Mouse (Mus musculus): ENCODE measurements around the gene Tns1. TPM values are rescaled to one million over a fixed set of nuclear protein-coding genes. Genes with fewer than 3 reads are reported as not detected.

The Tns1 gene
- polyA plus RNA-seq, 1 experiment from 2014 or later = 11.3 TPM

DNA sequence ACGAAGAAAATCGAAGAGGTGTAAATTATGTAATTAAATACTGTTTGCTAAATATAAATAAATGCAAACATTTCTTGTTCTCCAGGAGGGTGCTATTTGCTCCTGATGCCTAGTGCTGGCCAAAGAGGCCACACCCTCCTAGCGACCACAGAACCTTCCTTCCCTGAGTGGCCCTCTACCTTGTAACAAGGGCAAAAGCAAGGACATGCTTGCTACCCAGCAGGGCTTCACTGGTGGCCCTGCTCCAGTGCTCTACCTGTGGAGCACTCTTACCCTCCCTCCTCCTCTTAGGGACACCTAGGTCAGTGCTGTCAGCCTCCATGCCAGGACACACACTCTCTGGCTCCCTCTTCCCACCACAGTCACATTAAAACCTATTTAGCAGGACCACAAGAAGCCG lies 166.8 kb downstream of the Tns1 start:
- H3K9me3 ChIP-seq (ENCODE audit: control insufficient read depth, low read length) = no peaks in the 10 kb centered on the region
- no peak overlapping the region for H3K4me2 ChIP-seq (ENCODE audit: low read depth, low read length)
- H3K27ac ChIP-seq (ENCODE audit: low read depth, low read length) = no peak overlapping the region
- ATAC-seq (ENCODE audit: low read depth) = no peak
- H3K36me3 ChIP-seq (ENCODE audit: control insufficient read depth, insufficient read depth, low read length) = no peaks in the 10 kb centered on the region
- peaks cover under 1% of the 10 kb centered on the region for H3K4me1 ChIP-seq (ENCODE audit: control insufficient read depth, insufficient read depth, low read length)
- no peak overlapping the region for H3K4me3 ChIP-seq (ENCODE audit: low read depth, low read length)
- no peaks in the 10 kb centered on the region for H3K27me3 ChIP-seq (ENCODE audit: control insufficient read depth, insufficient read depth, low read length)
- H3K9ac ChIP-seq (replicated peaks; ENCODE audit: low read depth, low read length) = no peak overlapping the region
- WGBS = 85% methylated on average over 4 of the region's 4 CpGs

DNA sequence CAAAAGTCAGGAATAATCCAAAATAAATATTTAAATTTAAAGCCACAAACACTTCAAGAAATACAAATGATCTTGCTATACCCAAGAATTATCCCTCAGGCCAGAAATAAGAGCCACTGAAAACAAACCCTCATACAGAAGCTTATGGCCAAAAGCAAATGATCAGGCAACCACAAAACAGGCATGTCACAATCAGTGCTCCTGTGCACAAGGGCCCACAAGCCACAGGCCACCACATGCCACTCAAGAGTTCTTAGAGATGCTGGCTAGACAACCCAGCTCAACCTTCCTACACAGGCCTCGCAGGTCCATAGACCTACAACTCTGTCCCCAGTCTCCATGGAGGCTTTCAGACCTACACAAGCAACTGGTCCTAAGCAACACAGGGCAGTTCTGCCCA lies 167.9 kb downstream of the Tns1 start:
- H3K4me1 ChIP-seq (ENCODE audit: control insufficient read depth, insufficient read depth, low read length) = no peaks in the 10 kb centered on the region; the same call in none of the 2 replicates
- no peak overlapping the region for H3K9ac ChIP-seq (replicated peaks; ENCODE audit: low read depth, low read length)
- no peaks in the 10 kb centered on the region for H3K27me3 ChIP-seq (ENCODE audit: control insufficient read depth, insufficient read depth, low read length)
- H3K4me2 ChIP-seq (ENCODE audit: low read depth, low read length) = no peak overlapping the region
- WGBS = 90% methylated on average over 1 of the region's 1 CpGs
- H3K4me3 ChIP-seq (ENCODE audit: low read depth, low read length) = no peak overlapping the region
- ATAC-seq (ENCODE audit: low read depth) = no peak
- no peaks in the 10 kb centered on the region for H3K9me3 ChIP-seq (ENCODE audit: control insufficient read depth, low read length)
- H3K27ac ChIP-seq (ENCODE audit: low read depth, low read length) = no peak overlapping the region
- no peaks in the 10 kb centered on the region for H3K36me3 ChIP-seq (ENCODE audit: control insufficient read depth, insufficient read depth, low read length)

DNA sequence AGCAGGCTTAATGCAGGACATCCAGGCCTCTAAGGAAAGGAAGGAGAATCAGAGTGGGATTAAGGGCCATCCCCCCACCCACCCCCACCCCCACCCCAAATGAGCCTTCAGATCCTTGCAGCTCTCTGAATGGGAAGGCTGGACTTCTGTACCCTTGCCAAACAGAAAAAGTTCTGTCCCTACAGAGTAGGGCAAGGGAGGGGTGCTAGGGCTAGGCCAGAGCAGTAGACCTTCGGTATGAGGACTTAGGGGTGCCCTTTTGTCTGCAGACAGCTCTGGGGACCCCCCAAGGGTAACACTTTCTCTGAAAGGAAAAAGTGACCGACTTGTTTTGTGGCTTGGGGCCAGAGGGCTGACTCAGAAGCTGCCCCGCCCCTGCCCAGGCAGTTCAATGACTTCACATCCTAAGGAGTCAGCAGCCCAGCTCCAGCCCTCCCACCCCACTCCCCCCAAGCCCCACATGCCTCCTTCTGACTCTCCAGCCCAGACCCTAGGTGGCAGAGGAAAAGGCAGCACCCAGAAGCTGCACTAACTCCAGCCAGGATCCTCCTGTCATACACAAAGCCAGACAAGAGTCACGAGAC lies 168.9 kb downstream of the Tns1 start:
- peak; percentile 56; the same call in 1 of the 2 replicates for ATAC-seq (ENCODE audit: low read depth)
- H3K4me3 ChIP-seq (ENCODE audit: low read depth, low read length) = no peak overlapping the region

DNA sequence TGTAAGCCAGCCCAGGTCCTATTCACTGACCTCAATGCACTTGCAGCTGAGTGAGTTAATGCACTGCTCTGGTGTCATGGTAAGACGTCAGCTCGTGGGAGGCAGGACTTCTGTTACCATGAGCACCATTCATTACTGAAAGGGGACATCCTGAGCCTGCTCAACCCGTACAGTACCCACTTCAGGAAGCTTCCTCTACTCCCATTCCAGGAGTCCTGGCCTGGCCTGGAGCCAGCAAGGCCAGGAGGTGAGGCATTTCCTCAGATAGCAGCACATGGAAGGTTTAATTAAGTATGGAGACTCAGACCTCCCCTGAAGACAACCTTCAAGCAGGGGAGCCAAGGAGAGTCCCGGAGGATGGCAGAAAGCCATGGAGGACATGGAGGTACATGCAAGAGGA lies 169.6 kb downstream of the Tns1 start:
- WGBS = 54% methylated on average over 4 of the region's 4 CpGs
- Histone ChIP-seq H3K9me3 (ENCODE audit: control insufficient read depth, low read length) (no peaks in the 10 kb centered on the region), H3K4me1 (ENCODE audit: control insufficient read depth, insufficient read depth, low read length) (no peaks in the 10 kb centered on the region; the same call in none of the 2 replicates), H3K27me3 (ENCODE audit: control insufficient read depth, insufficient read depth, low read length) (no peaks in the 10 kb centered on the region), H3K27ac (ENCODE audit: low read depth, low read length) (no peak overlapping the region), H3K4me3 (ENCODE audit: low read depth, low read length) (no peak overlapping the region), H3K36me3 (ENCODE audit: control insufficient read depth, insufficient read depth, low read length) (no peaks in the 10 kb centered on the region), H3K4me2 (ENCODE audit: low read depth, low read length) (no peak overlapping the region), H3K9ac (replicated peaks; ENCODE audit: low read depth, low read length) (no peak overlapping the region)
- ATAC-seq (ENCODE audit: low read depth) = no peak; the same call in 1 of the 2 replicates

More for the DNA sequence above, 168.9 kb downstream of the Tns1 start:
- no peaks in the 10 kb centered on the region; the same call in none of the 2 replicates for H3K4me1 ChIP-seq (ENCODE audit: control insufficient read depth, insufficient read depth, low read length)
- WGBS = 19% methylated on average over 4 of the region's 4 CpGs
- H3K4me2 ChIP-seq (ENCODE audit: low read depth, low read length) = no peak overlapping the region
- no peaks in the 10 kb centered on the region for H3K36me3 ChIP-seq (ENCODE audit: control insufficient read depth, insufficient read depth, low read length)
- H3K27ac ChIP-seq (ENCODE audit: low read depth, low read length) = no peak overlapping the region
- no peaks in the 10 kb centered on the region for H3K9me3 ChIP-seq (ENCODE audit: control insufficient read depth, low read length)
- no peak overlapping the region for H3K9ac ChIP-seq (replicated peaks; ENCODE audit: low read depth, low read length)
- no peaks in the 10 kb centered on the region for H3K27me3 ChIP-seq (ENCODE audit: control insufficient read depth, insufficient read depth, low read length)

DNA sequence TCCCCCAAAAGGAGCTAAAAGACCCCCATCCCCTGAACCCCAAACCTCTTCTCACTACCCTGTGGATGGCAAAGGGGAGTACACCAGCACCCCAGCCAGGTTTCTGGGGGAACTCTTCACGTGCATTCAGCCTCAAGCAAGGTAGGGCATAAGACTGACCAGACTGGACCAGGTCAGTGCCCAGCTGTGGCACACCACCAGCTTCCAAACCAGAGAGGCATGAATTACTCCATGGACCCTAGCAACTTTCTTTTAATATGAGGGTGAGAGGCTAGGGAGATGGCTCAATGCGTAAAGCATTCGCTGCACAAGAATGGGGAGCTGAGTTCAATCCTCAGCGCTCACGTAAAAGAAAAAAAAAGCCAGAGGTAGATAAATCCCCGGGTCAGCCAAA lies 170.2 kb downstream of the Tns1 start:
- no peak overlapping the region for H3K4me3 ChIP-seq (ENCODE audit: low read depth, low read length)
- no peak overlapping the region for H3K9ac ChIP-seq (replicated peaks; ENCODE audit: low read depth, low read length)
- H3K4me1 ChIP-seq (ENCODE audit: control insufficient read depth, insufficient read depth, low read length) = no peaks in the 10 kb centered on the region; the same call in none of the 2 replicates
- no peaks in the 10 kb centered on the region for H3K9me3 ChIP-seq (ENCODE audit: control insufficient read depth, low read length)
- WGBS = 91% methylated on average over 6 of the region's 6 CpGs
- no peak overlapping the region for H3K4me2 ChIP-seq (ENCODE audit: low read depth, low read length)
- ATAC-seq (ENCODE audit: low read depth) = no peak
- H3K27ac ChIP-seq (ENCODE audit: low read depth, low read length) = no peak overlapping the region
- no peaks in the 10 kb centered on the region for H3K27me3 ChIP-seq (ENCODE audit: control insufficient read depth, insufficient read depth, low read length)
- H3K36me3 ChIP-seq (ENCODE audit: control insufficient read depth, insufficient read depth, low read length) = no peaks in the 10 kb centered on the region

DNA sequence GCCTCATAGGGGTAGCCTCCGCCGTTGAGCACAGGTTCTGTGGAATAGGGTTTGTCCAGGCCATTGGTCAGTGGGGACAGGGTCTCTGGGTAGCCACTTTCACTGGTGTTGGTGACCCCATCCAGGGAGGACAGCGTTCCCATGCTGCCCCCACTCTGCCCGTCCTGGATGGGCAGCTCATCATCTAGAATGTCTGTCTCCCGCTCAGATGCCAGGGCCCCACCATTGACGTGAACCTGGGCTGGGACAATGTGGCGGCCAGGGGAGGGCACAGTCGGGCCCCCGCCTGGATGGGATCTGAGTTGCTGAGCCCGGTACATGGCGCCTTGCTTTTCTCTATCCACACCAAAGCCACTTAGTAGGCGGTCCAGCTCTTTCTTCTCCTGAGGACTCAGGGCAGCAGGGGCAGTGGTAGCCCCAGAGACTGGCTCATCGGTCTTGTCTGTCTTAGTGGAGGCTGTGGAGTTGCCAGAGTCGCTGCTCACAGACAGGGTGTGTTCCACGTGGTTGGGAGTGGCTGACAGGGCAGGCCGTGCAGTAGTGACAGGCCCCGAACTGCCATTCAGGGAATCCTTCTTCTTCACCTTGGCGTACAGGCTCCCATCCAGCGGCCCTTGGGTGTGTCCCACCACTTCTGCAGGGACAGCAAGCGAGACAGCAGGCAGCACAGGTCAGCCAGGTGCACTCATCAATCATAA lies 170.8 kb downstream of the Tns1 start:
- no peaks in the 10 kb centered on the region; the same call in none of the 2 replicates for H3K4me1 ChIP-seq (ENCODE audit: control insufficient read depth, insufficient read depth, low read length)

DNA sequence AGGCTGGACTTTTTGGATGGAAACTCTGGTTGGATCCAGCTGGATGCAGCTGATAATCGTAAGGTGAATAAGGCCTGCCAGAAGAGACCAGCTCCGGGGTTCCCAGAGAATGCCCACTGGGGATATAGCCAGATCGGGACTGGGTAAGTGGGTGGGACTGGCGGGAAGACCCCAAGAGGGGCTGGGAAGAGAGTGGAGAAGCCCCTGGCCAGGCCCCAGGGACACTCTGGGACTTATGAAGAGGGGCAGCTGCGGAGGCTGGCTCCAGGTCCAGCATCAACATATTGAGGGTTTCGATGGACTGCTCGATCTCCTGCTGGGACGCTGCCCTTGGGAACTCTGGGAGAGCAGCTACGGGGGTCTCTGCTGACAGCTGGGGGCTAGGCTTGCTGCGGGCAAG lies 171.7 kb downstream of the Tns1 start:
- 80% methylated on average over 10 of the region's 10 CpGs for whole genome bisulfite sequencing
- H3K27me3 ChIP-seq (ENCODE audit: control insufficient read depth, insufficient read depth, low read length) = no peaks in the 10 kb centered on the region
- H3K4me3 ChIP-seq (ENCODE audit: low read depth, low read length) = no peak overlapping the region
- no peaks in the 10 kb centered on the region; the same call in 1 of the 2 replicates for H3K4me1 ChIP-seq (ENCODE audit: control insufficient read depth, insufficient read depth, low read length)
- no peak overlapping the region for H3K27ac ChIP-seq (ENCODE audit: low read depth, low read length)
- no peaks in the 10 kb centered on the region for H3K36me3 ChIP-seq (ENCODE audit: control insufficient read depth, insufficient read depth, low read length)
- no peak overlapping the region for H3K9ac ChIP-seq (replicated peaks; ENCODE audit: low read depth, low read length)
- no peaks in the 10 kb centered on the region for H3K9me3 ChIP-seq (ENCODE audit: control insufficient read depth, low read length)
- no peak overlapping the region for H3K4me2 ChIP-seq (ENCODE audit: low read depth, low read length)
- ATAC-seq (ENCODE audit: low read depth) = no peak

More for the DNA sequence above, 170.8 kb downstream of the Tns1 start:
- Histone ChIP-seq H3K27ac (ENCODE audit: low read depth, low read length) (no peak overlapping the region), H3K4me2 (ENCODE audit: low read depth, low read length) (no peak overlapping the region), H3K36me3 (ENCODE audit: control insufficient read depth, insufficient read depth, low read length) (no peaks in the 10 kb centered on the region), H3K27me3 (ENCODE audit: control insufficient read depth, insufficient read depth, low read length) (no peaks in the 10 kb centered on the region), H3K9me3 (ENCODE audit: control insufficient read depth, low read length) (no peaks in the 10 kb centered on the region), H3K9ac (replicated peaks; ENCODE audit: low read depth, low read length) (no peak overlapping the region), H3K4me3 (ENCODE audit: low read depth, low read length) (no peak overlapping the region)
- WGBS = 95% methylated on average over 20 of the region's 20 CpGs
- no peak for ATAC-seq (ENCODE audit: low read depth)

DNA sequence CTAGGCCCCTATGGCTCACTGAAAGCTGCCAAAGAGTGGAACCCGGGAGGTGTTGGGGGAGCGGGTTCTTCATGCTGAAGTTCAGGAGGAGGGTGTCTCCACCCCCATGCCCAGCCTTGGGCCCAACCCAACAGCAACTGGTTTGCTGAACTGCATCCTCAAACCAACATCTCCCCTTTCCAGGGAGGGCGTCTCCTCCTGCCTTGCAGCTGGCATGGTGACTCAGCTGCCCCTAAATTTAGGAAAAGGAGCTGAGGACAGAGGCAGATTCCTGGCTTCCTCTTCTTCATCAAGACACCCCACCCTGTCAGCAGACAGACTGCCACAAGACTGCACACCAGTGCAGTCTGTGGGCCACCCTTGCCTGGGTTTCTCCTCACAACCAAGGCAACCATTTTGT lies 173.1 kb downstream of the Tns1 start:
- no peak for ATAC-seq (ENCODE audit: low read depth)
- H3K9ac ChIP-seq (replicated peaks; ENCODE audit: low read depth, low read length) = no peak overlapping the region
- 96% methylated on average over 3 of the region's 3 CpGs for WGBS

DNA sequence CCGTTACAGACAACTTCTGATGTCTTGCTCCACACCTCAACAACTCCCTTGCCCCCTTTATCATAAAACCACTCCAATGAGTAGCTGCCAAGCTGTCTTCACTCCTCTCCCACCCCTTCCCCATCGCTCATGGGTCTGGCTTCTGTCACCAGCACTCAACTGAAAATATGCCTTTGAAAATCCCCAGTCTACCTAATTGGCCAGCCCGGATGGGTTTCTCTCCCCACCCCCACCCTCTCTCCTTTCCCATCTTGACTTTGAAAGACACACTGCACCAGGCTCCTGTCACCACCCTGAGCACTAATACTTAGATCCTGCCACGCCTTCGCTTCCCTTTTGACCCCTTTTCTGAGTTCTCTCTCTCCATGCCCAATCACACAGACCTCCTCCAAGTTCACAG lies 175.5 kb downstream of the Tns1 start:
- Histone ChIP-seq H3K4me1 (ENCODE audit: control insufficient read depth, insufficient read depth, low read length) (no peaks in the 10 kb centered on the region), H3K9ac (replicated peaks; ENCODE audit: low read depth, low read length) (no peak overlapping the region), H3K27me3 (ENCODE audit: control insufficient read depth, insufficient read depth, low read length) (no peaks in the 10 kb centered on the region), H3K27ac (ENCODE audit: low read depth, low read length) (no peak overlapping the region), H3K4me2 (ENCODE audit: low read depth, low read length) (no peak overlapping the region), H3K4me3 (ENCODE audit: low read depth, low read length) (no peak overlapping the region), H3K36me3 (ENCODE audit: control insufficient read depth, insufficient read depth, low read length) (no peaks in the 10 kb centered on the region), H3K9me3 (ENCODE audit: control insufficient read depth, low read length) (no peaks in the 10 kb centered on the region)
- WGBS = 86% methylated on average over 5 of the region's 5 CpGs
- no peak for ATAC-seq (ENCODE audit: low read depth)

More for the DNA sequence above, 173.1 kb downstream of the Tns1 start:
- no peaks in the 10 kb centered on the region for H3K9me3 ChIP-seq (ENCODE audit: control insufficient read depth, low read length)
- no peak overlapping the region for H3K27ac ChIP-seq (ENCODE audit: low read depth, low read length)
- no peak overlapping the region for H3K4me3 ChIP-seq (ENCODE audit: low read depth, low read length)
- H3K36me3 ChIP-seq (ENCODE audit: control insufficient read depth, insufficient read depth, low read length) = no peaks in the 10 kb centered on the region
- no peak overlapping the region for H3K4me2 ChIP-seq (ENCODE audit: low read depth, low read length)
- no peaks in the 10 kb centered on the region for H3K27me3 ChIP-seq (ENCODE audit: control insufficient read depth, insufficient read depth, low read length)
- no peaks in the 10 kb centered on the region; the same call in 1 of the 2 replicates for H3K4me1 ChIP-seq (ENCODE audit: control insufficient read depth, insufficient read depth, low read length)
